Mouse (Mus musculus) c-Kit-positive CD71-positive TER-119-negative erythroid progenitor cells, embryonic 14.5 days (primary cell): Measurements from ENCODE around the gene Cacna1i.

Source experiments
- DNase-seq: peaks from one replicate; pipeline ENCODE4 v3.0.0-alpha.2; 2013; ENCODE audit warnings: low read depth

Gene Cacna1i

GRCm38 (mm10) chr15:80334766-80335165, 47.7 kb downstream of the Cacna1i start:
- no peak for DNase-seq

- no peak for DNase-seq
Measured at GRCm38 (mm10) chr15:80335196-80335595, 48.2 kb downstream of the Cacna1i start.

DNA sequence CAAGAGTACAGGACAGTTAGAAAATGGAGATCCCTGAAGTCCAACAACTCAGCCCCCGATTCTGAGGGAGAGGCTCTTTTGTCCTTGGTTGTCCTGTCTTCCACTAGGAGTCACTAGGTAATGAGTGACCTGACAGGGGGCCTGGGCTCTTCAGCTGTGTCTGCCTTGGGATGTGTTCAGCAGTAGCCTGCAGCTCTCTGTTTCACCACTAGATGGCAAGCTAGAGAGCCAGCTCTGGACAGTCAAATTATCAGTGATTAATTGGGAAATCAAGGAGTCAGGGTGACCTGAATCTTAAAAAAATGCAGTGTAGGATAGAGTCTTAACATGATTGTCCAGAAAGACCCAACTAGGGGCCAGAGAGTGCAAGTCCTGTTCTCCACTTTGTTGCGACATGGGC, 53.3 kb downstream of the Cacna1i start:
- peak; percentile 14 for DNase-seq

GRCm38 (mm10) chr15:80342394-80342793, 55.4 kb downstream of the Cacna1i start:
- no peak for DNase-seq

DNA sequence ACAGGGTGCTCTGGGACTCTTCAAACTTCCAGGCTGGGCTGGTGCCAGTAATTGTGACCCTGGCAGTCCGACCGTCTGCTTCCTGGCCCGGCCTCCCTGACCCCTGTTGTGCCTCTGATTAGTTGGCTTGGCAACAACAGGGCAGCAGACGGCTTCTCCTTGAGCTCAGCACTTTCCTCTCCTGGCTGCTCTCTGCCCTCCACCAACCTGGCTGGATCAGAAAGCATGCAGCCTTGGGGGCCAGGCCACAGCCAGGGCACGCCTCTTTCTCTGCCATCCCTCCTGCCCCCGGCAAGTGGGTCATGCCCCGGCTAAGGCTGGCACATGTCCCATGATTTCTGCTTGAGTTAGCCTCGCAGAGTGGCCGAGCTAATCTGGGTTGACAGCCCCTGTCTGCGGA, 56.0 kb downstream of the Cacna1i start:
- no peak for DNase-seq

DNA sequence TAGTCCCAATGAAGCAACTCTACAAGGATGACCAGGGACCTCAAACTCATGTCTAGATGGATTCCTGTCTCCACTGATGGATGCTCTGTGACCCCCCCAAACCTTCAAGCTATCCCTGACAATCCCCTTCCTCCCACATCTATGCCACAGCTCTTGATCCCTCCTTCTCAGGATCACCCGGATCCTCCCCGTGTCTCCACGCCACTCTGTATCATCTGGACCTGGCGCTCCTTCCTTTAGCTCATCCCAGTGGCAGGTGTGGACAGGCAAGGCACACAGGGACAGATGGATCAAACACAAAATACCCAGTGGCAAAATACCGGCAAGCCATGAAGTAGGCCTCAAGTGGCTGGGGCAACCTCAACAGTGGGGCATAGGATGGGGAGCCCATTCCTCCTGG, 56.7 kb downstream of the Cacna1i start:
- DNase-seq = no peak

DNA sequence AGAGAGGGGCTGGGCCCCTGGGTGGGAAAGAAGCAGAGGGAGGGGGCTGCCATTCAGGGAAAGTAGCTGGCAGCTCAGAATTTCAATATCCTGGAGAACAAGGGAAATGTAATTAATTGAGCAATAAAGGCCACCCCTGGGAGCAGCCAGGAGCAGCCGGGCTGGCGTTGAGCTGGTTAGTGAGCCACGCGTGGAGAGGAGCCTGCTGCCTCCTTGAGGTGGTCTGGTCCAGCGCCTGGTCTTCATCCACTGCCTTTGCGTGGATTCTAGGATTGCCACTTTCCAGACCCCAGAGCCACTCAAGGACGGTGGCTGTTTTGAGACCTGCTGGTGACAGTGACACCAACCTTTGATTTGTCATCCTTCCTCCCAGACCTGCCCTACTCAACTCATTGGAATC, 59.5 kb downstream of the Cacna1i start:
- no peak for DNase-seq

DNA sequence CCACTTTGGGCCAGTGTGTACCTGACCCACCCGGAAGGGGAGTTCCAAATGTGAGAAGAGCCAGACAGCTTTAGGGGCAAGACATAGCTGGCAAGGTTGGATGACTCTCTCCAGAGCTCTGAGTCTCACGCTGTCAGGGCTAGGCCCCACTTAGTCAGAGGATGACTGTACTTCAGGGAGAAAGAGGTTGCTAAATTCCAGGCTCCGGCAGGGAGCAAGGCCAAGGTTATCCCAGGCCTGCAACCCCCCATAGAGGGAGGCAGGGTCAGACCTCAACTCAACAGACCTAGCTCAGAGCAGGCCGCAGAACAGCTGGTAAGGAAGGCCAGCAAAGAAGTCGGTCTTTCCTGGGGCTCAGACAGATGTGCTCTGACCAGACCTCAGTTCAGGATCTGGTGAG, 63.4 kb downstream of the Cacna1i start:
- no peak for DNase-seq

DNA sequence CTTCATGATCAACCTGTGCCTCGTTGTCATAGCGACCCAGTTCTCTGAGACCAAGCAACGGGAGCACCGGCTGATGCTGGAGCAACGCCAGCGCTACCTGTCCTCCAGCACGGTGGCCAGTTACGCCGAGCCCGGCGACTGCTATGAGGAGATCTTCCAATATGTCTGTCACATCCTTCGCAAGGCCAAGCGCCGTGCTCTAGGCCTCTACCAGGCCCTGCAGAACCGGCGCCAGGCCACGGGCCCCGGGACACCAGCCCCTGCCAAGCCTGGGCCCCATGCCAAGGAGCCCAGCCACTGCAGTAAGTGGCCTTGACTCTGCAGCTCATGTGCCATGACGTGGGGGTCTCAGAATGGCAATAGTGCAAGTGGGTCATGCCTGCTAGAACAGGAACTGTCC, 71.8 kb downstream of the Cacna1i start:
- no peak for DNase-seq

DNA sequence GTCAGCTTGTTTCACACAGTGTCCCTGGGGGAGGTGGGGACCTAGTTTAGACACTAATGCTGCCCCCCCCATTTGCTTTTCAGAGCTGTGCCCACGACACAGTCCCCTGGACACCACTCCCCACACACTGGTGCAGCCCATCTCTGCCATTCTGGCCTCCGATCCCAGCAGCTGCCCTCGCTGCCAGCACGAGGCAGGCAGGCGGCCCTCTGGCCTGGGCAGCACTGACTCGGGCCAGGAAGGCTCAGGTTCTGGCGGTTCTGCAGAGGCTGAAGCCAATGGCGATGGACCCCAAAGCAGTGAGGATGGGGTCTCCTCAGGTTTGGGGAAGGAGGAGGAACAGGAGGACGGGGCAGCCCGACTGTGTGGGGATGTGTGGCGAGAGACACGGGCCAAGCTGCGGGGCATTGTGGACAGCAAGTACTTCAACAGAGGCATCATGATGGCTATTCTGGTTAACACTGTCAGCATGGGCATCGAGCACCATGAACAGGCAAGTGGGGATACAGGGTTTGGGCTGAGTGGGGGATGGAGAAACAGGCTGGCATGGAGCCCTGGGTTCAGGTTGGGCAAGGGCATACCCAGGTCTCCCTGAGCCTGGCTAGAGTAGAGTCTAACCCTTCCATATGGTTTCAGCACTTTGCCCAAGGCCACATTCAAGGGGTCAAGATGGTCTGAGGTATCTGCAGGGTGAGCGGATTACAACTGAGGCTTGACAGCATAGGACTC, 74.9 kb downstream of the Cacna1i start:
- no peak for DNase-seq

DNA sequence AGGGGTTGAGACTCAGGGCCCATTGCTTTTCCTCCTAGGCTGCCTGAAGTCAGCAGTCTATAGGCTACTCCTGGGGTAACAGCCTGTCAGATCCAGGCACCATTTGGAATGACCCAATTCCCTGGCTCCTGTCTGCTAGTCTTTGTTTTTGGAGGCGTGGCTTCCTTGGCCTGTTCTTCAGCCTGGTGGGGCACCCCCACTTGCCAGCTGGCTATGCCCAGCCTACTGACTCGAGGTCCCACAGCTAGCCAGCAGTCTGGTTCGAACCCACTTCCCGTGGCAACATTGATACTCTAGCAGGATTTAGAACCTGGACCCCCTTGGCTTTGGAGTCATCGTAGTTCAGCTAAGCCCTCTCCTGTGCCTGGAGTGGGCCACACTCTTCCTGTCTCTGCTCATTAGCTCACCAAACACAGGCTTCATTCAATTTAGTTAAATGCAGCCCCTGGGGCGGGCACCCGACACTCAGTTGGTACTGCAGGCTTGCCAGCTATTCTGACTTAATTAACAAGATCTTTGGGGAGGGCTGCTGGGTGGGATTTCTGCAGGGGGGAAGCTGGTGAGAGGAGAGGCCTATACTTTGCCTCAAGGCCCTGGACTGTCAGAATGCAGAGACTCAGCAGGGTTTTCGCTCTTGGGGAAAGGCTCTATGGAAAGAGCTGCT, 75.6 kb downstream of the Cacna1i start:
- DNase-seq = no peak

GRCm38 (mm10) chr15:80363821-80364715, 77.0 kb downstream of the Cacna1i start:
- DNase-seq = peak; percentile 10

- DNase-seq = no peak
Measured at GRCm38 (mm10) chr15:80366899-80367298, 79.9 kb downstream of the Cacna1i start.

GRCm38 (mm10) chr15:80373219-80373964, 86.4 kb downstream of the Cacna1i start:
- DNase-seq = no peak

GRCm38 (mm10) chr15:80374854-80375253, 87.8 kb downstream of the Cacna1i start:
- no peak for DNase-seq

DNA sequence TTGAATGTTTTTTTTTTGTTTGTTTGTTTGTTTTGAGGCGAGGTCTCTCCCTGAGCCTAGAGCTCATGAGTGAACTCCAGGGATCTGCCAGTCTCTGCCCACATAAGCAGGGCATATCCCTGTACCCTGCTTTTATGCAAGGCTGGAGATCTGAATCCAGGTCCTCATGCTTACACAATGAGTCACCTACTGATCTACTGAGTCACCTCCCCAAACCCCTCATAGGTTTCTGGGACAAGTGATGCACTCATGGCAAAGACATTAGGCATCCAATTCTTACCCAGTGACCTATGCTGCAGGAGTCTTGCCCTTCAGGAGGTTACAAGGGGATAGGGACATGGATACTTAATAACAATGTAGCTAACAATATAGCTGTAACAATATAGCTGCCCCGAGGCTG, 100.1 kb downstream of the Cacna1i start:
- DNase-seq = no peak

DNA sequence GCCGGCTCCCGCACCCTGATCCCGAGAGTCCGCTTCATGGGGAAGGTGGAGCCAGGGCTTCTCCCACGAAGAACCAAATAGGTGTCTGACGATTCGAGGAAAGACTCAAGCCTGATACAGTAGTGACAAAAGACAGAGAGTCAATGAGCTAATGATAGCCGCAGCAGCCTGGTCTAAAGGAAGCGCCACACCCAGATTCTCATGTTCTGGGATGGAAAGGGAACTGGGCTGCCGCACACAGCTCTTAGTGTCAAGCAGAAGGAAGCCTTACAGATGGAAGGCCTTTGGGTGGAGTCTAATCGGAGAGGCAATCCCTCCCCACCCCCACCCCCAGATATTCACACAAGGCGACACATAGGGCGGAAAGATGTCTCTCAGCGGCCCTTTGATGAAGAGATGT, 104.8 kb downstream of the Cacna1i start:
- DNase-seq = no peak

GRCm38 (mm10) chr15:80395035-80395434, 108.0 kb downstream of the Cacna1i start:
- DNase-seq = no peak

- no peak for DNase-seq
Measured at GRCm38 (mm10) chr15:80399451-80399850, 112.4 kb downstream of the Cacna1i start.

DNA sequence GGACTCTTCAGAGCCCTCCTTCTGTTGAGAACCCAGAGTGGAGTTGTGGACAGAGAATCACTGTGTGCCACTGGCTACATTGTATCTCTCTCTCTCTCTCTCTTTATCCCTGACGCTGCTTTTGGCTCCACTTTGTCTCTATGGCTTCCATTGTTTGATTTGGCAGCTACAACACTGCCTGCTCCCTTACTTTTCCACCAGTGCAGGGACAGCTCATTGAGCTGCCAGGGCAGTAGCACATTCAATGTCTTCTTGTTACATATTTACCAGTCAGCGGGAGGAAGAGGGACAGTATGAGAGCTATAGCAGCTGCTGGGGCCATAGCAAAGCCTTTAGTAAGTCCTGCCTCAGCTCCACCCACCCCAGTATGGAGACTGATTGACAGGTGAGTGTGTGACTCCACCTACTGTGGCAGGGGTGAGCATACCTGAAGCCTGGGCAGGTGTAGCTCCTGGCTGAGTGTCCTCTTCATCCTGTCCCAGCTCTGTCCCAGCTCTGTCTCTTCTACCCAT, 114.4 kb downstream of the Cacna1i start:
- no peak for DNase-seq

DNA sequence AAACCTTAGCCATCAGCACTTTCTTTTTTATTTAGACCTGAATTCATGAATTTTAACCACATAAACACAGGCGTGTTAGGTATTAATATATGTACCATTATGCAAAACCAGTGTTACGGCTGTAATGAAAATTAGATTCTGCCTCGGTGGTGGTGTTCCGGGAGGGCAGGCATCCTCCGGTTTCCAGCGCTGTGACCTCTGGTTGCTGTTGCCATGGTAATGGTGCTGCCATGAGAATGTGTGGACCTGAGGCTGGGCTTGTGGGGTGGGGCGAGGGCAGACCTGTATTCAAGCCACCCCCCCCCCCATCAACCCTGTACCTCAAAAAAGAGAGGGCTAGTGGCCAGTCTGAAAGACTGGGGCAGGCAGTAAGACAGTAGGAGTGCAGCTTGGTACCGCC, 114.9 kb downstream of the Cacna1i start:
- no peak for DNase-seq

DNA sequence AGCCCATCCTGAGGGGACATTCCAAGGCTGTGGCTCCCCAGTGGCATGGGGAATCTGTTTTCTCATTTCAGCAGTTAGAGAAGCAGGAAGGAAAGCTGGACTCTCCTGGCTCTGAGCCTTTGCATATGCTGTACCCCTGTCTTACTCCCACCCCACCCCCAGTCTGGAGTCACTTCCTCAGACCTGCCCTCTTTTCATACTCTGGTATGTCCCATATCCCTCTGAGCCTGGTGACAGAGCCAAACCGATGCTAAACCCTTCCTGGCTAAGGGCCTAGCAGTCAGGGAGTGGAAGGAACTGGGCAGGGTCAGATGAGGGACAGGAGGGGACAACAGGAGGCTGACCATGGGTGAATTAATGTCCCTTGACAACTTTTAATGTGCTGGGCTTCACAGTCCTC, 120.8 kb downstream of the Cacna1i start:
- DNase-seq = no peak
